Mouse (Mus musculus) skeletal muscle tissue, adult 2 months (tissue): ENCODE measurements around the gene Pm20d2.

Source experiments
- DNase-seq: peaks from one replicate; pipeline ENCODE4 v3.0.0-alpha.2; 2012; ENCODE audit warnings: low read depth, low spot score

Gene Pm20d2

GRCm38 (mm10) chr4:33124493-33124892, 65.0 kb downstream of the Pm20d2 start:
- DNase-seq = peak; percentile 10
